Comparison of ENCODE assay signal across 8 mouse cellular contexts in the genomic region with DNA sequence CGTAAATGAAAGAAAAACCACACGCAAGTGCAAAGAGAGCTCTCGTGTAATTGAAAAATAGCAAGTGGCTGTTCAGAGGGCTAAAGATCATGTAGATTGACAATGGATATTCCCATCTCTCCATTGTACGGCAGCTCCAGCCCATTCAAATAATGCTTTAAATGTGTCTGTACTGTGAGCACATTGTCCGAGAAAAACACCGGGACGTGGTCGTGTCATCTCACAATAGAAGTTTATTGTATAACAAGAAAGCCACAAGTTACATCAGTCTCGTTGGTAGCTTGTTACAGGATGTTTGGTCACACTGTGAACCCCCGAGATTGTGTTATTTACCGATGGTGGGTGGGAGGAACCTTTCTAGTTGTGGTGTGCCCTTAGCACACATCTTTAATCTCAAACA. TPM values are rescaled to one million over a fixed set of nuclear protein-coding genes. Genes with fewer than 3 reads are reported as not detected.
DNase-seq lines count a peak whose midpoint lies in the region; ATAC-seq and TF ChIP-seq lines count a peak whose summit lies in the region.

No protein-coding gene starts in this region.

- H3K4me2 ChIP-seq in embryonic facial prominence, embryonic 11.5 days (ENCODE audit: low read depth, low read length), result peak overlapping the region; percentile 66
- H3K4me2 ChIP-seq in intestine, postnatal 0 days (replicated peaks; ENCODE audit: low read depth), result peak overlapping the region; percentile 80
- peak overlapping the region; percentile 75 for H3K4me2 ChIP-seq in neural tube, embryonic 15.5 days

- no peak for ATAC-seq in embryonic facial prominence, embryonic 11.5 days (replicated peaks; ENCODE audit: insufficient number of reproducible peaks, low FRiP score, low TSS enrichment, low read depth)
- no peak for ATAC-seq in intestine, postnatal 0 days
- ATAC-seq in neural tube, embryonic 15.5 days (ENCODE audit: low FRiP score), result no peak

- H3K36me3 ChIP-seq in embryonic facial prominence, embryonic 11.5 days (replicated peaks; ENCODE audit: control insufficient read depth, insufficient read depth, low read depth, low read length), result no peaks in the 10 kb centered on the region; the same call in none of the 2 replicates
- H3K36me3 ChIP-seq in intestine, postnatal 0 days (ENCODE audit: control insufficient read depth, insufficient read depth), result peaks cover 18% of the 10 kb centered on the region
- peaks cover 19% of the 10 kb centered on the region for H3K36me3 ChIP-seq in neural tube, embryonic 15.5 days

- peak overlapping the region; percentile 87 for H3K9ac ChIP-seq in embryonic facial prominence, embryonic 11.5 days (replicated peaks; ENCODE audit: low read length)
- H3K9ac ChIP-seq in intestine, postnatal 0 days (ENCODE audit: low read depth, low read length), result peak overlapping the region; percentile 72
- H3K9ac ChIP-seq in neural tube, embryonic 15.5 days (replicated peaks), result peak overlapping the region; percentile 80

- TF ChIP-seq CTCF in lung, adult 2 months (IDR thresholded peaks at IDR 0.05; ENCODE audit: insufficient read depth, low read length), result no peak
- TF ChIP-seq CTCF in intestine, postnatal 0 days (IDR thresholded peaks at IDR 0.05; ENCODE audit: low read depth), result no peak

- peaks cover 10% of the 10 kb centered on the region for H3K4me1 ChIP-seq in lung, adult 2 months (ENCODE audit: control insufficient read depth, insufficient read depth, low read length)
- no peaks in the 10 kb centered on the region for H3K4me1 ChIP-seq in embryonic facial prominence, embryonic 11.5 days (ENCODE audit: control insufficient read depth, insufficient read depth, low read length)
- 0 out of 2 replicates have a peak, but pooled peaks cover 6% of the 10 kb centered on the region for H3K4me1 ChIP-seq in intestine, postnatal 0 days (replicated peaks; ENCODE audit: control insufficient read depth, insufficient read depth, low read length)
- peaks cover 30% of the 10 kb centered on the region for H3K4me1 ChIP-seq in neural tube, embryonic 15.5 days

- WGBS in lung, adult 2 months, result 2% methylated on average over 11 of the region's 11 CpGs
- WGBS in embryonic facial prominence, embryonic 11.5 days, result 12% methylated on average over 11 of the region's 11 CpGs
- 3% methylated on average over 11 of the region's 11 CpGs for WGBS in intestine, postnatal 0 days
- 4% methylated on average over 11 of the region's 11 CpGs for WGBS in neural tube, embryonic 15.5 days

- no peaks in the 10 kb centered on the region for H3K9me3 ChIP-seq in embryonic facial prominence, embryonic 11.5 days (replicated peaks; ENCODE audit: control insufficient read depth, low read length)
- no peaks in the 10 kb centered on the region for H3K9me3 ChIP-seq in intestine, postnatal 0 days (ENCODE audit: control insufficient read depth)
- H3K9me3 ChIP-seq in neural tube, embryonic 15.5 days (replicated peaks), result no peaks in the 10 kb centered on the region

- TF ChIP-seq POLR2A in lung, adult 2 months (IDR thresholded peaks at IDR 0.05; ENCODE audit: borderline replicate concordance, extremely low read depth, low read depth, low read length), result no peak

- DNase-seq in lung, adult 2 months, result no peak
- DNase-seq in lung, postnatal 14 days, result no peak
- DNase-seq in embryonic facial prominence, embryonic 11.5 days (ENCODE audit: low spot score), result peak; percentile 8
- no peak for DNase-seq in frontal cortex, postnatal 25 days (ENCODE audit: low spot score in 2 of 2)
- no peak for DNase-seq in adrenal gland, postnatal 25 days
- DNase-seq in urinary bladder, postnatal 36 days (ENCODE audit: low spot score in 2 of 2), result no peak

- peak overlapping the region; percentile 84; the same call in 1 of the 2 replicates for H3K27ac ChIP-seq in embryonic facial prominence, embryonic 11.5 days (replicated peaks; ENCODE audit: low read depth, low read length)
- peak overlapping the region; percentile 87 for H3K27ac ChIP-seq in intestine, postnatal 0 days (ENCODE audit: low read depth, low read length)
- peak overlapping the region; percentile 91 for H3K27ac ChIP-seq in neural tube, embryonic 15.5 days (replicated peaks)

- H3K4me3 ChIP-seq in lung, adult 2 months (replicated peaks; ENCODE audit: extremely low read depth, low read depth, low read length), result peak overlapping the region; percentile 90
- peak overlapping the region; percentile 62 for H3K4me3 ChIP-seq in embryonic facial prominence, embryonic 11.5 days (ENCODE audit: low read depth, low read length)
- peak overlapping the region; percentile 73 for H3K4me3 ChIP-seq in intestine, postnatal 0 days (ENCODE audit: low read depth, low read length)
- peak overlapping the region; percentile 74 for H3K4me3 ChIP-seq in neural tube, embryonic 15.5 days (replicated peaks)

- H3K27me3 ChIP-seq in embryonic facial prominence, embryonic 11.5 days (ENCODE audit: control insufficient read depth, insufficient read depth, low read length), result no peaks in the 10 kb centered on the region
- H3K27me3 ChIP-seq in intestine, postnatal 0 days (replicated peaks; ENCODE audit: control insufficient read depth, insufficient read depth, low read length), result no peaks in the 10 kb centered on the region
- no peaks in the 10 kb centered on the region for H3K27me3 ChIP-seq in neural tube, embryonic 15.5 days (replicated peaks)

RNA-seq across cellular contexts. Expression of a gene that starts 0.6 kb away (rescaled TPM):
- 9.8 and 15.0 TPM in 2 replicates for polyA plus RNA-seq in lung, adult 2 months (2012; rRNA removed)
- polyA plus RNA-seq in embryonic facial prominence, embryonic 11.5 days (2014; fragmentation: Nextera tagmentation; extraction: Ambion mirVana), result 60.8 and 66.6 TPM in 2 replicates
- polyA plus RNA-seq in intestine, postnatal 0 days (2015; fragmentation: Nextera tagmentation; extraction: Ambion mirVana), result 24.6 and 28.0 TPM in 2 replicates
- polyA plus RNA-seq in neural tube, embryonic 15.5 days (2015; fragmentation: Nextera tagmentation; extraction: Ambion mirVana), result 53.5 and 54.6 TPM in 2 replicates
- total RNA-seq in adrenal gland, postnatal 25 days (2021), result 37.9 and 38.5 TPM in 2 replicates

RNA-seq across cellular contexts. Expression of a gene that starts 0.9 kb away (rescaled TPM):
- 13.9 and 19.2 TPM in 2 replicates for polyA plus RNA-seq in lung, adult 2 months (2012; rRNA removed)
- 69.1 and 69.4 TPM in 2 replicates for polyA plus RNA-seq in embryonic facial prominence, embryonic 11.5 days (2014; fragmentation: Nextera tagmentation; extraction: Ambion mirVana)
- polyA plus RNA-seq in intestine, postnatal 0 days (2015; fragmentation: Nextera tagmentation; extraction: Ambion mirVana), result 24.9 TPM in 2 replicates
- 47.2 and 48.4 TPM in 2 replicates for polyA plus RNA-seq in neural tube, embryonic 15.5 days (2015; fragmentation: Nextera tagmentation; extraction: Ambion mirVana)
- 13.3 and 22.0 TPM in 2 replicates for total RNA-seq in adrenal gland, postnatal 25 days (2021)

RNA-seq across cellular contexts. Expression of a gene that starts 22.0 kb away (rescaled TPM):
- polyA plus RNA-seq in lung, adult 2 months (2012; rRNA removed), result 46.5 and 89.9 TPM in 2 replicates
- polyA plus RNA-seq in embryonic facial prominence, embryonic 11.5 days (2014; fragmentation: Nextera tagmentation; extraction: Ambion mirVana), result 182 and 195 TPM in 2 replicates
- 95.8 and 103 TPM in 2 replicates for polyA plus RNA-seq in intestine, postnatal 0 days (2015; fragmentation: Nextera tagmentation; extraction: Ambion mirVana)
- polyA plus RNA-seq in neural tube, embryonic 15.5 days (2015; fragmentation: Nextera tagmentation; extraction: Ambion mirVana), result 157 TPM in 2 replicates
- 168 and 186 TPM in 2 replicates for total RNA-seq in adrenal gland, postnatal 25 days (2021)

RNA-seq across cellular contexts. Expression of a gene that starts 53.2 kb away (rescaled TPM):
- polyA plus RNA-seq in lung, adult 2 months (2012; rRNA removed), result 14.5 and 20.3 TPM in 2 replicates
- 523 and 595 TPM in 2 replicates for polyA plus RNA-seq in embryonic facial prominence, embryonic 11.5 days (2014; fragmentation: Nextera tagmentation; extraction: Ambion mirVana)
- polyA plus RNA-seq in intestine, postnatal 0 days (2015; fragmentation: Nextera tagmentation; extraction: Ambion mirVana), result 207 and 216 TPM in 2 replicates
- polyA plus RNA-seq in neural tube, embryonic 15.5 days (2015; fragmentation: Nextera tagmentation; extraction: Ambion mirVana), result 300 and 314 TPM in 2 replicates
- 131 and 160 TPM in 2 replicates for total RNA-seq in adrenal gland, postnatal 25 days (2021)

RNA-seq across cellular contexts. Expression of a gene that starts 59.0 kb away (rescaled TPM):
- polyA plus RNA-seq in lung, adult 2 months (2012; rRNA removed), result 9.4 and 9.8 TPM in 2 replicates
- polyA plus RNA-seq in embryonic facial prominence, embryonic 11.5 days (2014; fragmentation: Nextera tagmentation; extraction: Ambion mirVana), result 57.9 and 65.2 TPM in 2 replicates
- polyA plus RNA-seq in intestine, postnatal 0 days (2015; fragmentation: Nextera tagmentation; extraction: Ambion mirVana), result 8.1 and 9.3 TPM in 2 replicates
- polyA plus RNA-seq in neural tube, embryonic 15.5 days (2015; fragmentation: Nextera tagmentation; extraction: Ambion mirVana), result 20.2 and 23.1 TPM in 2 replicates
- 21.6 and 23.1 TPM in 2 replicates for total RNA-seq in adrenal gland, postnatal 25 days (2021)
